Mouse (Mus musculus) liver, embryonic 14.5 days (tissue): ENCODE measurements at regions not wholly inside any gene's neighbourhood (a gene's known extent, or its start where the extent isn't known, plus 50 kb on each side); places are given as distances from the start of the nearest gene placed in this dataset.
A peak's percentile ranks its signal among the peaks of the same experiment; 100 is the strongest.

Experiments used
- ATAC-seq: fragments of 200-750 bp; cut with Nextera tagmentation; 2 replicates; pipeline ENCODE4 v1.8.0; 2017; ENCODE audit warnings: moderate number of reproducible peaks, mild to moderate bottlenecking, moderate library complexity; ENCODE audit not compliant: insufficient read depth
- DNase-seq, 3 experiments: peaks; one replicate each; pipeline ENCODE4 v3.0.0-alpha.2; 2012 to 2013; ENCODE audit warnings: low read depth in 3 of 3, low spot score in 3 of 3
- H3K27ac ChIP-seq: fragments of 300-500 bp; sonication (generic); 2 replicates; pipeline ENCODE4 v1.5.1; 2014; ENCODE audit warnings: moderate library complexity, mild to moderate bottlenecking, control low read depth, inconsistent platforms
- H3K27me3 ChIP-seq: fragments of 300-500 bp; sonication (generic); 2 replicates; pipeline ENCODE4 v1.6.1; 2014; ENCODE audit warnings: mild to moderate bottlenecking, low read length, moderate library complexity; ENCODE audit not compliant: control insufficient read depth, insufficient read depth
- H3K36me3 ChIP-seq: fragments of 300-500 bp; sonication (generic); replicated peaks from 2 replicates; pipeline ENCODE4 v1.6.1; 2014; ENCODE audit warnings: low read depth; ENCODE audit not compliant: control insufficient read depth, insufficient read depth
- H3K4me1 ChIP-seq, 2 experiments: fragments of 200-500 bp in 1 of 2; fragments of 300-500 bp in 1 of 2; sonication (generic) in 1 of 2; replicated peaks; 2 replicates each; pipeline ENCODE4 v1.6.1; 2012 to 2014; ENCODE audit warnings: antibody characterized with exemption in 1 of 2, inconsistent platforms in 1 of 2, low read length in 1 of 2; ENCODE audit not compliant: control insufficient read depth in 2 of 2, insufficient read depth in 2 of 2
- H3K4me2 ChIP-seq: fragments of 300-500 bp; sonication (generic); 2 replicates; pipeline ENCODE4 v1.6.1; 2014; ENCODE audit warnings: low read depth, mild to moderate bottlenecking, control low read depth, moderate library complexity
- H3K4me3 ChIP-seq, 2 experiments: fragments of 200-500 bp in 1 of 2; fragments of 300-500 bp in 1 of 2; sonication (generic) in 1 of 2; 2 replicates each; pipeline ENCODE4 v1.5.1; 2012 to 2014; ENCODE audit warnings: low read depth in 2 of 2, low read length in 2 of 2, mild to moderate bottlenecking in 2 of 2, control low read depth in 1 of 2, inconsistent platforms in 1 of 2, moderate library complexity in 1 of 2; ENCODE audit not compliant: insufficient read depth in 1 of 2
- H3K9ac ChIP-seq: fragments of 300-500 bp; sonication (generic); replicated peaks from 2 replicates; pipeline ENCODE4 v1.6.1; 2014; ENCODE audit warnings: mild to moderate bottlenecking, control low read depth, moderate library complexity
- H3K9me3 ChIP-seq: fragments of 300-500 bp; sonication (generic); 2 replicates; pipeline ENCODE4 v1.6.1; 2016; ENCODE audit warnings: low read length, mixed read lengths; ENCODE audit not compliant: control insufficient read depth
- CTCF ChIP-seq: IDR thresholded peaks from 2 replicates; pipeline ENCODE4 v1.5.1; 2016; ENCODE audit warnings: antibody characterized with exemption, low read depth, control low read depth
- EP300 ChIP-seq: IDR thresholded peaks from 2 replicates; pipeline ENCODE4 v1.6.1; 2016; ENCODE audit warnings: antibody characterized with exemption, low read depth
- WGBS: fragments of 180-500 bp; shearing (Covaris S2); extraction: QIAGEN DNeasy Blood & Tissue Kit; methylation state at CpG from one replicate; pipeline ENCODE4 v1.1.7; 2014; ENCODE audit not compliant: insufficient replicate concordance; 5-methylcytosine and 5-hydroxymethylcytosine counted together

GRCm38 (mm10) chr8:76787744-76788143 lies 111.5 kb upstream of the Nr3c2 start:
- no peaks in the 10 kb centered on the region for H3K27me3 ChIP-seq
- TF ChIP-seq CTCF (peak; percentile 30; the same call in 1 of the 2 replicates), EP300 (no peak)
- 62% methylated on average over 1 of the region's 1 CpGs for WGBS
- H3K4me2 ChIP-seq, result no peak overlapping the region
- no peaks in the 10 kb centered on the region for H3K36me3 ChIP-seq
- no peaks in the 10 kb centered on the region for H3K4me1 ChIP-seq
- DNase-seq (no peak), ATAC-seq (no peak)
- no peaks in the 10 kb centered on the region for H3K9me3 ChIP-seq
- H3K4me3 ChIP-seq, result no peak overlapping the region
- no peak overlapping the region for H3K9ac ChIP-seq
- H3K27ac ChIP-seq, result no peak overlapping the region

DNA sequence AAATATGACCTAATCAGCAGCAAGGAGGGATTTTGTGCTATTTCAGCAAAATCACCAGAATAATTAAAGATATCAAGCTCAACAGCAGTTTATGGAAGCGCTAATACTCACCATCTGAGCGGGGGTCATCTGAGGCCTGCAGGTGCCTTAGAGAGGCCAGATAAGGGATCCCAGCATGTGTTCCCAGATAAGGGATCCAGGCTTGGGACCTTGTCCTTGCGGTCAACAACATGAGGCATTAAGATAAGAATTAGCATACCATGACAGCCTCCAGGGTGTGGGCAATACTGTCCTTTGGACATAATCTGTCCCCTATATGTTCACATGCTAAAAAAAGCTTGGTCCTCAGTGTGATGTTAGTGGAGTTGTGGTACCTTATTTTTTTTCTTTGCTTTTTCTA lies 105.4 kb upstream of the Nr3c2 start:
- TF ChIP-seq EP300 (0 out of 2 replicates have a peak, but pooled peaks have one; percentile 37), CTCF (no peak)
- Histone ChIP-seq H3K9me3 (no peaks in the 10 kb centered on the region), H3K27me3 (no peaks in the 10 kb centered on the region), H3K4me3 (no peak overlapping the region), H3K9ac (no peak overlapping the region), H3K27ac (no peak overlapping the region), H3K4me1 (no peaks in the 10 kb centered on the region), H3K36me3 (no peaks in the 10 kb centered on the region), H3K4me2 (no peak overlapping the region)
- peak; percentile 84 for ATAC-seq
- peak in 2 of 3 experiments; percentile 17 to 25 for DNase-seq
- WGBS, result 28% methylated on average over 3 of the region's 3 CpGs

- no peak for DNase-seq
- no peak overlapping the region for H3K4me3 ChIP-seq
- ATAC-seq, result no peak
- H3K36me3 ChIP-seq, result no peaks in the 10 kb centered on the region
- H3K27me3 ChIP-seq, result no peaks in the 10 kb centered on the region
- H3K4me1 ChIP-seq, result no peaks in the 10 kb centered on the region
- H3K27ac ChIP-seq, result no peak overlapping the region
- H3K9ac ChIP-seq, result no peak overlapping the region
- TF ChIP-seq CTCF (no peak), EP300 (no peak)
- H3K4me2 ChIP-seq, result no peak overlapping the region
- H3K9me3 ChIP-seq, result no peaks in the 10 kb centered on the region
Observed at GRCm38 (mm10) chr8:76799998-76800397, 99.2 kb upstream of the Nr3c2 start.

DNA sequence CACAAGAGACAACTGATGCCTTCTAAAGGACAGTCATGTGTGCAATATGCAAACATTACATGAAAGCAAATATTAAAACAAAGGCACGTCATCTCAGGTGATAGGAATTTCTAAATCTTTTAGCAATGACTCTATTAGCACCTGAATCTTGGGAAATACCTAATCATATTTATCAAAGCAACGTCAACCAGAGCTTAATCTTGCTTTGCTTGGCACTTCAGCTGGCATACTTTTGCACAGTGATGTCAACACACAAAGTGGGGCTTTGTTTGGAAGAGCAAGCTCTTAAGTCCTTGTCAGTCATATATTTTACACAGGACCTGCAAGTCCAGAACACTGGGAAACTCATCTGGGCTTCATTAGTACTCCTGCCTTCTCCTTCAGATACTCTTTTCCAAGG lies 75.8 kb upstream of the Nr3c2 start:
- TF ChIP-seq EP300, result no peak
- TF ChIP-seq CTCF, result no peak
- no peak for ATAC-seq
- Histone ChIP-seq H3K36me3 (no peaks in the 10 kb centered on the region), H3K4me1 (no peaks in the 10 kb centered on the region), H3K9me3 (no peaks in the 10 kb centered on the region), H3K27me3 (no peaks in the 10 kb centered on the region), H3K9ac (no peak overlapping the region), H3K27ac (no peak overlapping the region), H3K4me2 (no peak overlapping the region), H3K4me3 (no peak overlapping the region)
- no peak for DNase-seq
- WGBS, result 46% methylated on average over 2 of the region's 2 CpGs
